Mouse (Mus musculus) MEL (cell line): Measurements from ENCODE around the gene Gm1043.

Source experiments
- CHD2 ChIP-seq: IDR thresholded peaks from 2 replicates; pipeline ENCODE4 v1.6.1; 2011; ENCODE audit warnings: low read length, improper control_type of control experiment
- CTCF ChIP-seq, 3 experiments: IDR thresholded peaks in 2 of 3; conservative IDR thresholded peaks in 1 of 3; 2 replicates each; pipeline ENCODE4 v1.5.1; 2011 to 2012; ENCODE audit warnings: low read length in 3 of 3, low read depth in 2 of 3, mild to moderate bottlenecking in 2 of 3, improper control_type of control experiment in 1 of 3, inconsistent platforms in 1 of 3, mixed read lengths in 1 of 3, moderate library complexity in 1 of 3; ENCODE audit not compliant: control insufficient read depth in 1 of 3, insufficient read depth in 1 of 3, poor library complexity in 1 of 3, severe bottlenecking in 1 of 3
- EP300 ChIP-seq, 2 experiments: IDR thresholded peaks; 2 replicates each; pipeline ENCODE4 v1.6.1; 2011; ENCODE audit warnings: improper control_type of control experiment in 2 of 2, low read length in 2 of 2, low read depth in 1 of 2, mild to moderate bottlenecking in 1 of 2
- GATA1 ChIP-seq: IDR thresholded peaks from 2 replicates; pipeline ENCODE4 v1.6.1; 2011; ENCODE audit warnings: low read depth, low read length, improper control_type of control experiment
- HCFC1 ChIP-seq: IDR thresholded peaks from 2 replicates; pipeline ENCODE4 v1.6.1; 2012; ENCODE audit warnings: low read depth, mild to moderate bottlenecking, inconsistent platforms, low read length, improper control_type of control experiment, moderate library complexity
- KAT2A ChIP-seq: conservative IDR thresholded peaks from 2 replicates; pipeline ENCODE4 v1.6.1; 2012; ENCODE audit warnings: low read depth, low read length, improper control_type of control experiment, inconsistent platforms
- MAX ChIP-seq: IDR thresholded peaks from 2 replicates; pipeline ENCODE4 v1.6.1; 2011; ENCODE audit warnings: low read length, improper control_type of control experiment
- MEF2A ChIP-seq: IDR thresholded peaks from 2 replicates; pipeline ENCODE4 v1.6.1; 2014; ENCODE audit warnings: low read depth, mild to moderate bottlenecking, inconsistent platforms, low read length, improper control_type of control experiment; ENCODE audit not compliant: poor library complexity, insufficient replicate concordance, severe bottlenecking; ENCODE audit errors: extremely low read depth
- NELFE ChIP-seq: IDR thresholded peaks from 2 replicates; pipeline ENCODE4 v1.6.1; 2011; ENCODE audit warnings: low read depth, low read length, improper control_type of control experiment
- NRF1 ChIP-seq: IDR thresholded peaks from 2 replicates; pipeline ENCODE4 v1.6.1; 2014; ENCODE audit warnings: low read depth, mild to moderate bottlenecking, inconsistent platforms, low read length, improper control_type of control experiment, moderate library complexity; ENCODE audit not compliant: poor library complexity, insufficient read depth, severe bottlenecking
- POLR2A ChIP-seq, 2 experiments: IDR thresholded peaks; 2 replicates each; pipeline ENCODE4 v1.6.1; 2011 to 2012; ENCODE audit warnings: low read length in 2 of 2, mild to moderate bottlenecking in 2 of 2, control low read depth in 1 of 2, improper control_type of control experiment in 1 of 2, low read depth in 1 of 2, moderate library complexity in 1 of 2; ENCODE audit not compliant: control insufficient read depth in 1 of 2, insufficient read depth in 1 of 2, poor library complexity in 1 of 2
- POLR2AphosphoS2 ChIP-seq: IDR thresholded peaks from 2 replicates; pipeline ENCODE4 v1.6.1; 2011; ENCODE audit warnings: low read length, improper control_type of control experiment
- POLR2AphosphoS5 ChIP-seq: IDR thresholded peaks from 2 replicates; pipeline ENCODE4 v1.6.1; 2012; ENCODE audit warnings: low read depth, borderline replicate concordance, mild to moderate bottlenecking, inconsistent platforms, low read length, moderate library complexity, mixed read lengths
- TCF12 ChIP-seq: IDR thresholded peaks from 2 replicates; pipeline ENCODE4 v1.6.1; 2014; ENCODE audit warnings: low read depth, mild to moderate bottlenecking, inconsistent platforms, low read length, improper control_type of control experiment, moderate library complexity

DNA sequence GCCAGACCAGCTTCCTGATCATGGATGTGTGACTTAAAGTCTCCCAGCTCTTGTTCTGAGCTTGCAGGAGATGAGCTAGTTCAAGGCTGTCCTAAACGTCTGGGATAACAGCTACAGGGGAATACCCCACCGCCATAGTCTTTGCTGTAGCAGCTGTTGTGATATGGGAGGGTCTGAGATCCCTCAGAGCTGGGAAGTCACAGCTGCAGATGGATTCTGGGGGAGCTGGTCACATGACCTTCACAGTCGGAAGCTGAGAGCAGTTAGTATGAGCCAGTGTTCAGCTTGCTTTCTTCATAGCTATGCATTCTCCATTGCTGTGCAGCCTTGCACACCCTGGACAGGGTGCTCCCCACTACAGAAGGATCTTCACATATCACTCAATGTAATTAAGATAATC lies 748 bp downstream of the Gm1043 start:
- TF ChIP-seq EP300 (IDR thresholded peaks at IDR 0.05; ENCODE audit: low read depth in 1 of 2, low read length in 2 of 2) (no peak), POLR2A (IDR thresholded peaks at IDR 0.05; ENCODE audit: control insufficient read depth in 1 of 2, insufficient read depth in 1 of 2, low read depth in 1 of 2, low read length in 2 of 2, poor library complexity in 1 of 2) (no peak), NELFE (no peak), CTCF (IDR thresholded peaks at IDR 0.05 in 2 of 3, conservative IDR thresholded peaks at IDR 0.05 in 1 of 3; ENCODE audit: control insufficient read depth in 1 of 3, insufficient read depth in 1 of 3, low read depth in 2 of 3, low read length in 3 of 3, poor library complexity in 1 of 3, severe bottlenecking in 1 of 3) (no peak), POLR2AphosphoS5 (no peak), CHD2 (no peak), GATA1 (no peak), TCF12 (no peak), MEF2A (no peak), KAT2A (no peak), HCFC1 (no peak), MAX (no peak), POLR2AphosphoS2 (no peak), NRF1 (no peak)
